Mouse (Mus musculus): ENCODE data around the gene Shmt2. TPM values are rescaled to one million over a fixed set of nuclear protein-coding genes. Genes with fewer than 3 reads are reported as not detected.

The Shmt2 gene
- polyA plus RNA-seq, 1 experiment from 2014 or later, result 138 TPM

DNA sequence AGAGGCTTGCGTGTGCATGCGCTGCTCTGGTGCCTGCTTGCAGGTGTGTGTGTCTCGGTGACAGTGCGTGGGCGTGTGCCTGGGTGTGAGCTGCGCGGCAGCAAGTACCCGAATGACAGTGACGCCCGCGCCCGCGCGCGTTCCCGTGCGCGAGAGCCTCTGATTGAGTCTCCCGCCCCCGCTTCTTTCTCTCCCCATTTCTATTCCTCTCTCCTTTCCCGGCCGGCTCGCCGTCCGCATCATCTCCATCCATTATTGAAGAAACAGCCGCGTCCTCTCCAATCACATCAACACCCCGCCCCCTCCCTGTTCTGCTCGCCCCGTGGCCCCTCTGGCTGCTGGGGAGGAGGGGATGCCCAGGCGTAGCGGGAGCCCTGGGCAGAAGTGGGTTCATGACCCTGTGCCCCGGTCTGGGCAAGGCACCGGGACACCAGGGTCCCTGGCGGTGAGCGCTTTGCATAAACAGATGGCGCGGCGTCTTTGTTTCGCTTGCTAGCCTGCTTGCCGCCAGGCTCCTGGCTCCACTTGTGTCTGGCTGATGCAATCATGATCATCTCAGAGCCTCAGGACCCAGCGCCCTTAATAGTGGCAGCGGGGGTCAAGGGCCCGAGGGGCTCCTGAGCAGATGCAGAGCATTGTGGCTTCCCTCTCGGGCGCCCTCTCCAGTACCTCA lies 10.5 kb downstream of the Shmt2 start:
- 1% methylated on average over 46 of the region's 46 CpGs for whole genome bisulfite sequencing (ENCODE audit: insufficient replicate concordance)
- Histone ChIP-seq H3K4me3 (replicated peaks) (peak overlapping the region; percentile 49), H3K9ac (peak overlapping the region; percentile 21; the same call in 1 of the 2 replicates), H3K9me3 (replicated peaks) (no peaks in the 10 kb centered on the region), H3K4me1 (replicated peaks) (peaks cover 71% of the 10 kb centered on the region), H3K4me2 (peak overlapping the region; percentile 77), H3K27ac (replicated peaks) (no peak overlapping the region), H3K36me3 (replicated peaks) (peaks cover 1% of the 10 kb centered on the region; the same call in 1 of the 2 replicates), H3K27me3 (peaks cover 99% of the 10 kb centered on the region)
- no peak for ATAC-seq (ENCODE audit: insufficient read depth)

GRCm38 (mm10) chr10:127510895-127511617 lies 11.2 kb downstream of the Shmt2 start:
- no peaks in the 10 kb centered on the region for H3K9me3 ChIP-seq (replicated peaks)
- peak overlapping the region; percentile 77; the same call in 1 of the 2 replicates for H3K4me2 ChIP-seq
- peaks cover 64% of the 10 kb centered on the region for H3K4me1 ChIP-seq (replicated peaks)
- no peak overlapping the region for H3K27ac ChIP-seq (replicated peaks)
- no peak for ATAC-seq (ENCODE audit: insufficient read depth)
- H3K36me3 ChIP-seq (replicated peaks), result no peaks in the 10 kb centered on the region
- no peak overlapping the region for H3K9ac ChIP-seq
- 0 out of 2 replicates have a peak overlapping the region, but pooled peaks have one; percentile 49 for H3K4me3 ChIP-seq (replicated peaks)
- WGBS (ENCODE audit: insufficient replicate concordance), result 6% methylated on average over 11 of the region's 11 CpGs
- H3K27me3 ChIP-seq, result peaks cover 99% of the 10 kb centered on the region

DNA sequence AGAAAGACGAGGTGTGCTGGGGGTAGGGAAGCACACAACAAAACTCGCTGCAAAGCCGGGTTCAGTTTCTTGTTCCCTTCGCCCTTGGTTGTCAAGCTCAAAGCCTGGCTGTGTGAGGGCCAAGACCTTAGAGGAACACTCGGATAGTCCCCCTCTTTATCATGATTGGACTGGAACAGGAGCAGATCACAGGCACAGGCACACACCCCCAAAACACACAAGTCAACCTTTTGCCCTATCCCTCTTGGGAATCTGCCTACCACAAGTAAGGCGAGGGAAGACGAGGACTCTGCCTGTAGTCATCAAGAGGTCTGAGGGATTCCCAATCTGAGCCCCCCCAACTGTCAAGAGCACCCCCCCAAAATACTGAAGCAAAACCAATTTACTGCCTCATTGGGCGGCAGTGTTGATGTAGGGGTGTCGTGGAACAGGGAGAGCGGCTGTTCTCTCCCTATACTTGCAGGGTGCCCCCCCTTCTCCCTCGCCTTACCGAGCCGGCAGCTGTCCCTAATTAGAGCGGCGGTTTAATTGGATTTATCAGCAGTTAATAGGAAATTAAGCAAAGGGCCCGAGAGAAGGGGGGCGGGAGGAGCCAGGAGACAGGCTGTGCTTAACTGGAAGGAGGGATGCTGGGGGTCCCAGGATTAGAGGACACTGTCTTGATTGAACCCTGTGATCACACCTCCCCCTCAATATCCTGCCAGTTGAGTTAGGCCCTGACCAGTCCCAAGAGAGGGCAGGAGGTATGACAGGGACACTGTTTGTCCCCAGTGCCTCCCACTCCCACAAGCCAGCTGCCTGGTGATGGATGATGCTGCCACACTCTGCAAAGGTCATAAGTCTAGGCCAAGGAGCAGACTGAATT lies 12.2 kb downstream of the Shmt2 start:
- no peaks in the 10 kb centered on the region for H3K9me3 ChIP-seq (replicated peaks)
- H3K4me1 ChIP-seq (replicated peaks), result peaks cover 54% of the 10 kb centered on the region
- no peaks in the 10 kb centered on the region for H3K36me3 ChIP-seq (replicated peaks)
- ATAC-seq (ENCODE audit: insufficient read depth), result no peak
- H3K4me2 ChIP-seq, result peak overlapping the region; percentile 67; the same call in 1 of the 2 replicates
- peak overlapping the region; percentile 35; the same call in 1 of the 2 replicates for H3K4me3 ChIP-seq (replicated peaks)
- H3K9ac ChIP-seq, result no peak overlapping the region
- 10% methylated on average over 17 of the region's 17 CpGs for WGBS (ENCODE audit: insufficient replicate concordance)
- peaks cover 95% of the 10 kb centered on the region for H3K27me3 ChIP-seq
- no peak overlapping the region for H3K27ac ChIP-seq (replicated peaks)

DNA sequence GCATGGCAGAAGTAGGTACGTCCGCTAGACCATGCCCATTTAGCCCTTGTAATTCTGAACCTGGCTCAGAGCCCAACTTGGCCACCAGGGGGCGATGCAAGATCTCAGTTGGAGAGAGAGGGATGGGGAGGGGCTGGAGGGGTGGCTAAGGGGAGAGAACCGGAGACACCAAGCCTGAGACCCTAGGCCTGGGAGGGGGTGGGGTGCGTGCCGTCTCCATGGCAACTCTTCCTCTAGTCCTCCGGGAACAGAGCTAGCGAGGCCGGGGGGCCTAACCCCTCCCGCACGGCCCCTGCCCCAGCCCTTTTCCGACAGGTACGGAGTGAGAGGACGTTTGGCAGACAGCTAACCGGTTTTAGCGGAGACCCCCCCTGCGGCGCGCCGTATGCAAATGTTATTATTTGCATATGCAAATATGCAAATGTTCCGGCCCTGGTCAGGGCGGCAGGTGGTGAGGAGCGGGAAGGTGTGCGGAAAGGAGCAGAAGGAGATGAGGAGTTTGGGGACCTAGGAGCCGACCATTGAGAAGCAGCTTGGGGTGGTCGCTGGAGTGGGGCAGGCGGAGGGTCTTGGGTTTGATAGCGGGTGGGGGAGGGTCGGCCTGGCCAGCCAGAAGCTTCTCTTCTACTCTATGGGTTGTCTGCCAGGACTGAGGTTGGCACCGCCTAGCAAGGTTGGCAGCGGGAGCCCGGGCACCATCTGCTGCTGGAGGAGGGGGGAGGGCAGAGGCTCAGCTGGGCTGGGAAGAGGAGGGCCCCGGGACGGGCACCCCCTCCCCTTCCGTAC lies 13.0 kb downstream of the Shmt2 start:
- no peak overlapping the region for H3K9ac ChIP-seq
- peaks cover 87% of the 10 kb centered on the region for H3K27me3 ChIP-seq
- H3K9me3 ChIP-seq (replicated peaks), result no peaks in the 10 kb centered on the region
- H3K4me3 ChIP-seq (replicated peaks), result peak overlapping the region; percentile 35
- H3K27ac ChIP-seq (replicated peaks), result no peak overlapping the region
- no peak for ATAC-seq (ENCODE audit: insufficient read depth)
- H3K4me1 ChIP-seq (replicated peaks), result peaks cover 46% of the 10 kb centered on the region
- peak overlapping the region; percentile 67 for H3K4me2 ChIP-seq
- WGBS (ENCODE audit: insufficient replicate concordance), result 3% methylated on average over 35 of the region's 35 CpGs
- H3K36me3 ChIP-seq (replicated peaks), result no peaks in the 10 kb centered on the region

GRCm38 (mm10) chr10:127508239-127508638 lies 14.0 kb downstream of the Shmt2 start:
- peaks cover 36% of the 10 kb centered on the region for H3K4me1 ChIP-seq (replicated peaks)
- no peak overlapping the region for H3K9ac ChIP-seq
- H3K27me3 ChIP-seq, result peaks cover 77% of the 10 kb centered on the region
- H3K27ac ChIP-seq (replicated peaks), result no peak overlapping the region
- peak overlapping the region; percentile 67 for H3K4me2 ChIP-seq
- 3% methylated on average over 15 of the region's 15 CpGs for WGBS (ENCODE audit: insufficient replicate concordance)
- no peak for ATAC-seq (ENCODE audit: insufficient read depth)
- H3K36me3 ChIP-seq (replicated peaks), result no peaks in the 10 kb centered on the region
- H3K9me3 ChIP-seq (replicated peaks), result no peaks in the 10 kb centered on the region
- H3K4me3 ChIP-seq (replicated peaks), result peak overlapping the region; percentile 35; the same call in 1 of the 2 replicates

GRCm38 (mm10) chr10:127500894-127501893 lies 21.1 kb downstream of the Shmt2 start, which contains the start of gene Stac3:
Gene Stac3 (plus strand): TSS chr10:127501686.
- peaks cover 6% of the 10 kb centered on the region; the same call in 1 of the 2 replicates for H3K27me3 ChIP-seq
- H3K36me3 ChIP-seq (replicated peaks), result peaks cover 38% of the 10 kb centered on the region
- WGBS (ENCODE audit: insufficient replicate concordance), result 57% methylated on average over 13 of the region's 13 CpGs
- no peak within 1 kb of the TSS for H3K27ac ChIP-seq (replicated peaks)
- H3K4me3 ChIP-seq (replicated peaks), result no peak within 1 kb of the TSS
- H3K9ac ChIP-seq, result no peak within 1 kb of the TSS
- H3K9me3 ChIP-seq (replicated peaks), result no peaks in the 10 kb centered on the region
- ATAC-seq (ENCODE audit: insufficient read depth), result no peak
- no peak within 1 kb of the TSS for H3K4me2 ChIP-seq
- H3K4me1 ChIP-seq (replicated peaks), result no peaks in the 10 kb centered on the region

- Histone ChIP-seq H3K4me1 (replicated peaks) (no peaks in the 10 kb centered on the region), H3K9ac (no peak overlapping the region), H3K9me3 (replicated peaks) (no peaks in the 10 kb centered on the region), H3K4me3 (replicated peaks) (no peak overlapping the region), H3K27ac (replicated peaks) (no peak overlapping the region), H3K27me3 (no peaks in the 10 kb centered on the region), H3K4me2 (no peak overlapping the region), H3K36me3 (replicated peaks) (peaks cover 47% of the 10 kb centered on the region)
- WGBS (ENCODE audit: insufficient replicate concordance), result 67% methylated on average over 4 of the region's 4 CpGs
- no peak for ATAC-seq (ENCODE audit: insufficient read depth)
Observed at GRCm38 (mm10) chr10:127500042-127500441, 22.2 kb downstream of the Shmt2 start.

DNA sequence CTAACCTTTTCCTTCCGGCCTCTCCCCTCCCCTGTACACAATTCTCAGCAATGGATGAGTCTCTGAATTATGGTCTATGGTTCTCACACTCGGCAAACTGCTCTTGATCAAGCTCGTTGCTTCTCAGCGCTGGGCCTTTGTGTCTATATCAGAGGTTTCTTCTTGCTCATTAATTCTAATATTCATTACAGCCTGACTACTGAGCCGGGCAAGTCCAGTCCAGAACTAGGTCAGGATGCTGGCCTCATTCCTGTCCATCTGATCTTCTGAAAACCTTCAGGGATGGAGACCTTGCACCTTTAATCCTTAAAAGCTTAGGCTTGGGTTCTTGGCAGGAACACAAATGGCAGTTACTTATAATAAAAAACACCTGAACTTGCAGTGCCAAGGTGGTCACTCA lies 22.7 kb downstream of the Shmt2 start:
- H3K9ac ChIP-seq, result no peak overlapping the region
- H3K27ac ChIP-seq (replicated peaks), result no peak overlapping the region
- WGBS (ENCODE audit: insufficient replicate concordance), result 76% methylated on average over 5 of the region's 5 CpGs
- H3K4me2 ChIP-seq, result no peak overlapping the region
- no peak for ATAC-seq (ENCODE audit: insufficient read depth)
- H3K4me1 ChIP-seq (replicated peaks), result no peaks in the 10 kb centered on the region
- no peaks in the 10 kb centered on the region for H3K27me3 ChIP-seq
- H3K9me3 ChIP-seq (replicated peaks), result no peaks in the 10 kb centered on the region
- H3K36me3 ChIP-seq (replicated peaks), result peaks cover 53% of the 10 kb centered on the region
- H3K4me3 ChIP-seq (replicated peaks), result no peak overlapping the region

DNA sequence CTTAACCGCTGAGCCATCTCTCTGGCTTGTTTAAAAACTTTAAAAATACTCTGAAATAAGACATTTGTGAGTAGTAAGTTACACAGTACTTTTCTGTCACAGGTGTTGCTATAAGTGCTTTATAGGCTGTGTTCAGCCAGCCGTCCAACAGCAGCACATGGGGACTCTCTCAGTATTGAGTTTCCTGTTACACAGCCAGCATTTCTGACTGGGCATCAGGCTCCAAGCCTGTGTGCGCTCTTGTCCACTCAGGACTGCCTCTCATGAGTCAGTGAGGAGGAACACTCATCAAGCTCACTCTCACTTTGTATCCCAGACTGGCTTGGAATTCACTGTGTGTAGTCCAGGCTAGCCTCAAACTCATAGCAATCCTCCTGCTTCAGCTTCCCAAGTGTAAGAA lies 26.1 kb downstream of the Shmt2 start:
- Histone ChIP-seq H3K4me1 (replicated peaks) (no peaks in the 10 kb centered on the region), H3K27ac (replicated peaks) (no peak overlapping the region), H3K9ac (no peak overlapping the region), H3K36me3 (replicated peaks) (peaks cover 83% of the 10 kb centered on the region), H3K4me2 (no peak overlapping the region), H3K9me3 (replicated peaks) (no peaks in the 10 kb centered on the region), H3K4me3 (replicated peaks) (no peak overlapping the region), H3K27me3 (no peaks in the 10 kb centered on the region)
- WGBS (ENCODE audit: insufficient replicate concordance), result 81% methylated on average over 3 of the region's 3 CpGs
- ATAC-seq (ENCODE audit: insufficient read depth), result no peak

Data from liver, embryonic 15.5 days (tissue).